Mouse (Mus musculus) heart, adult 2 months (tissue): ENCODE results near the gene Steap3.
"Not testable (repeated sequence)": the region's sequence is repeated elsewhere in the genome, so short reads cannot be mapped to it uniquely, and the experiment has no call there.

Experiments
- CTCF ChIP-seq: fragments of 200-600 bp; IDR thresholded peaks from 2 replicates; pipeline ENCODE4 v1.8.1; 2022; ENCODE audit warnings: antibody characterized with exemption, mild to moderate bottlenecking, moderate library complexity
- POLR2A ChIP-seq: fragments of 200-500 bp; IDR thresholded peaks from 2 replicates; pipeline ENCODE4 v1.6.1; 2011; ENCODE audit warnings: mild to moderate bottlenecking, low read depth, low read length, control low read depth; ENCODE audit not compliant: insufficient read depth

DNA sequence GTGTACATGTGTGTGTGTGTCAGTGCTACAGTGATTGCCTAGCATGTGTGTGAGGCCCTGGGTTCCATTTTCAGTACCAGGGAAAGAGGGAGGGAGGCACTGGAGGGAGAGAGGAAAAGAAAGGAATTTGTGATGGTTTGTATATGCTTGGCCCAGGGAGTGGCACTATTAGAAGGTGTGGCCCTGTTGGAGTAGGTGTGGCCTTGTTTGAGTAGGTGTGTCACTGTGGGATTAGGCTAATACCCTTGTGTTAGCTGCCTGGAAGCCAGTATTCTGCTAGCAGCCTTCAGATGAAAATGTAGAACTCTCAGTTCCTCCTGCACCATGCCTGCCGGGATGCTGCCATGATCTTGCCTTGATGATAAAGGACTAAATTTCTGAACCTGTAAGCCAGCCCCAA, 3.6 kb upstream of the Steap3 start:
- not testable (repeated sequence) for TF ChIP-seq CTCF, POLR2A
